Mouse (Mus musculus) kidney, adult 10 weeks (tissue): Measurements from ENCODE around the gene Fan1. TPM values are rescaled to one million over a fixed set of nuclear protein-coding genes. Genes with fewer than 3 reads are reported as not detected.

ENCODE experiments used
- polyA plus RNA-seq: library from polyadenylated mRNA; stranded (reverse); fragments of 350-450 nt; fragmentation: Illumina TruSeq; extraction: RNeasy Lipid Tissue Mini Kit (QIAGEN cat#74804); gene quantifications from one replicate; pipeline ENCODE4 v1.2.3, GENCODE M21; 2014; ENCODE audit warnings: low read depth, low replicate concordance

Gene Fan1
- 6.6 TPM for polyA plus RNA-seq

DNA sequence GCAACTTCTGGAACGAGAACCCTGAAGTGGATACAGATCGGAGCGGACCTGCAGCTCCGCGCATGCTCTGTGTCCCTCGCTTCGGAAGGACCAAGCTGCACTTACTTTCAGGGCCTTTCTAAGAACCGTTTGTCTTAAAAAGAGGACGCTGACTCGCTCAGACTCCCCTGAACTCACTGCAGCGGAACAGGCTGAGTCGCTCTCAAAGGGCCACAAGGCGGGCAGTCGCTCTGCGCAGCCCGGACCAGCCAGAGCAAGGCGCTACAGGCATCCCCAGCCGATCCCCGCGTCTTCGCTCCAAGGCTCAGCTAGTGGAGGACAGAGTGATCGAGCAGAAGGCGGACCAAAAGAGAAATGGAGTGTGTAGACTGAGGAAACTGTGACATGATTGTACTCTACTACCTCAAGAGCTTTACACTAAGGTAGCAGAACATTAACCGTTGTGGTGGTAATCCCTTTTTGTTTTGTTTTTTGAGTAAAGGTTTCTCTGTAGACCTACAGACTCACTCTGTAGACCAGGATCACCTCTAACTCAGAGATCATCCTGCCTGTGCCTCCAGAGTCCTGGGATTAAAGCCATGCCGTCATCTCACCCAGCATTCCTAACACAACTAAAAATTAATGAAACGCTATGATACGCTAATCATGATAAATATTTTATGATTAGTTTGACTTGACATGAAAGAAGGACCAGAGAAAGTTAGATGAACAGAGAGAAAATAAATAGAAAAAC is at the start of gene Fan1:
Fan1 (minus strand) TSS at position 266 of the 733 bp plus-strand sequence.

DNA sequence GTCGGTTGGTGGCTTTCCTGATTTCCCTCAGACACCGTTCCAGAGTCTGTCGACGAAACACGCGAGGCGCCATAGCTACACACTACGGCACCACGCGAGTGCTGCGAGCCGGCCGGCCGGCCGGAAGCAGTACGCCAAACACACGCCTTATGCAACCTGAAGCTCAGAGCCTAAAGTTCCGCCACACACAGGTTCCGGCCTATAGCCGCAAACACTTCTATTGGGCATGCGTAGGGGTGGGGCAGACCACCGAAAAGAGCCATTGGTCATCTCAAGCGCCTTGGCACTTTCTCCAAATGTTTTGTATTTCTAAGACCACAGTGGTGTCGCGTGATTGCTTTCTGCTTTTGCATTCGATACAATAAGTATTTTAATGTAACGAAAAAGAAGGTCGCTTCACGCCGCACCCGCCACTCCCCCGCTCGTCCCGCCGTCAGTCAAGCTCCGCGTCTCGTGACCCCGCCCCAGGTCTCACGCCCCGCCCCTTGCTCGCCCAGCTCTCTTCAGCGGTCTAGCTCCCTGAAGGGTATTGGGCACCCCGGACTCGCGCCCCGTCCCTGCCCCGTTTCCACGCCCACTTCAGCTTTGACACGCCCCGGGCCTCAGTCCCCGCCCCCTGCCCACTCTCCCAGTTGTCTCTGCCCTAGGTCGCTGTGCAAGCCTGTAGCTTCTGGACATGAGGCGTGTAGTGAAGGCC is 18.4 kb upstream of the Fan1 start, which contains the start of the genes Mphosph10 and Mcee:
Mphosph10 (minus strand) TSS at position 147 of the 697 bp plus-strand sequence.
Mcee (plus strand) TSS at position 486 of the 697 bp plus-strand sequence.

Other genes starting within 250 kb of the Fan1 start
- 0.24 TPM for gene Trpm1, start 220.3 kb downstream of the Fan1 start, polyA plus RNA-seq
- 31.9 TPM for gene Mtmr10, start 86.4 kb downstream of the Fan1 start, polyA plus RNA-seq
- gene Mphosph10, start 18.2 kb upstream of the Fan1 start, polyA plus RNA-seq = 41.8 TPM
- gene Mcee, start 18.5 kb upstream of the Fan1 start, polyA plus RNA-seq = 360 TPM
- gene Apba2, start 127.6 kb upstream of the Fan1 start, polyA plus RNA-seq = not detected